Mouse (Mus musculus) E14TG2a.4 (cell line): ENCODE measurements around the gene Adam21.

Source experiments
- H3K27me3 ChIP-seq: 2 replicates; pipeline ENCODE4 v1.6.1; 2014; ENCODE audit warnings: low read length, control low read depth; ENCODE audit not compliant: insufficient read depth
- H3K36me3 ChIP-seq: 2 replicates; pipeline ENCODE4 v1.6.1; 2014; ENCODE audit warnings: low read length, control low read depth; ENCODE audit not compliant: insufficient read depth
- H3K4me1 ChIP-seq: replicated peaks from 2 replicates; pipeline ENCODE4 v1.6.1; 2014; ENCODE audit warnings: low read depth, low read length, control low read depth
- H3K4me3 ChIP-seq: replicated peaks from 2 replicates; pipeline ENCODE4 v1.5.1; 2014; ENCODE audit warnings: mild to moderate bottlenecking, low read length
- H3K9me3 ChIP-seq: 2 replicates; pipeline ENCODE4 v1.6.1; 2014; ENCODE audit warnings: low read length, control low read depth
- CTCF ChIP-seq: conservative IDR thresholded peaks from 2 replicates; pipeline ENCODE4 v1.5.1; 2014; ENCODE audit warnings: low read length
- NANOG ChIP-seq: IDR thresholded peaks from 2 replicates; pipeline ENCODE4 v1.6.1; 2014; ENCODE audit warnings: borderline replicate concordance, low read length, mixed read lengths
- POU5F1 ChIP-seq: IDR thresholded peaks from 2 replicates; pipeline ENCODE4 v1.6.1; 2014; ENCODE audit warnings: low read length, borderline replicate concordance

Adam21 gene

DNA sequence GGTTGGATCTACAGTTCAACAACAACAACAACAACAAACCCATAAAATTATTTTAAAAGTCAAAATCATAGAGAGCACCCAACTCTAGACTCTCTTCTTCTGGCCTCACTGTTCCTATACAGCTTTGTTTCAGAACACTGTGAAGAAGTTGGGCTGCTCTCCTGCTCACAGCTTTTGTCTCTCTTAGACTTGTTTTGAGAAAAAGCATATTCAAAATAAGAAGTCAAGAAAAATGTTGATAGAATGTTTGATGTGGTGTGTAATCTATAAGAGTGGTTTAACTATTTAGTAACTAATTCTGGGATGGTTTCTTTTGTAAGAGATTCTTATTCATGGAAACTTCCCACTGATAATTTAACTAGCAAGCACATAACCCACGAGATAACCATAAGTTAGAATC is at the start of gene Adam21:
Gene Adam21 (minus strand): TSS at position 101 of the 400 bp plus-strand sequence.
- no peaks in the 10 kb centered on the region for H3K27me3 ChIP-seq
- H3K9me3 ChIP-seq = peaks cover 82% of the 10 kb centered on the region
- peaks cover 42% of the 10 kb centered on the region for H3K36me3 ChIP-seq
- no peaks in the 10 kb centered on the region for H3K4me1 ChIP-seq
- TF ChIP-seq CTCF (no peak), NANOG (no peak), POU5F1 (no peak)
- H3K4me3 ChIP-seq = no peak within 1 kb of the TSS

DNA sequence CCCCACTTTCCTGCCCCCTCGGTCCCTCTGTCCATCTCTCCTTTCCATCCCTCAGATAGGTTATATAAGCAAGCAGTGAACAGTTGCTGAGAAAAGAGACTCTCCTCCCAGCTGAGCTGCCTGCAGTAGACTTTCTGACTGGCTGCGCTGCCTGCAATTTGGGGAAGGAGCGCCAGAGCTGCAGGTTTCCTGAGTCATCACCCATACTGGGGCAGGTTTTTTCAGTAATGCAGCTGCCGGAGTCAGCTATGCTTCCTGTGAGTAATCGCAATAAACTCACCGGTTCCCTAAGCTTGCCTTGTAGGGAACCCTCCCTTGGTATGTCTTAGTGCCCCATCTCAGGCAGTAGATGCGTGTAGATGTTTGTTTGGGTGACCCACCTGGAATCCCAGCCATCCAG is 48.7 kb upstream of the Adam21 start:
- Histone ChIP-seq H3K4me1 (no peaks in the 10 kb centered on the region), H3K36me3 (no peaks in the 10 kb centered on the region)
- TF ChIP-seq NANOG (no peak), CTCF (no peak), POU5F1 (no peak)

DNA sequence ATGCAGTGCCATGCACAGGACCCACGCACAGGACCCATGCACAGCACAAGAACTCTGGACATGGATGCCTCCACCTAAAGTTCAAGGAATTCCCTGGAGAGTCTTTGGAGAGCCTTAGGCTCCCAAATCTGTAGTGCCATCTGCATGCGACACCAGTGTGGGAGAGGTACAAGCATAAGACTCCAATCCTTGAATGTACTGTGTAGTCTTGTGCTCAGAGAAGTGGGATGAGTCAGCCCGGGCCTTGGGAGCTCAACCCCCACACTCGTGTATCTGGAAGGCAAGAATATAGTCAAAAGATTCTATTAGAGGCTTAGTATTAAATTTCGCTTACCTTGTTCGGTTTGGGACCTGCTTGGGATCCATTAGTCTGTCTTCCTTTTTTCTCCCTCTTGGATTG is 47.5 kb upstream of the Adam21 start:
- Histone ChIP-seq H3K36me3 (no peaks in the 10 kb centered on the region), H3K4me3 (no peak overlapping the region), H3K9me3 (no peaks in the 10 kb centered on the region), H3K4me1 (no peaks in the 10 kb centered on the region), H3K27me3 (peaks cover 21% of the 10 kb centered on the region)
- TF ChIP-seq CTCF (no peak), NANOG (no peak), POU5F1 (no peak)

More for the DNA sequence above, 48.7 kb upstream of the Adam21 start:
- Histone ChIP-seq H3K27me3 (peaks cover 18% of the 10 kb centered on the region), H3K4me3 (no peak overlapping the region), H3K9me3 (no peaks in the 10 kb centered on the region)

DNA sequence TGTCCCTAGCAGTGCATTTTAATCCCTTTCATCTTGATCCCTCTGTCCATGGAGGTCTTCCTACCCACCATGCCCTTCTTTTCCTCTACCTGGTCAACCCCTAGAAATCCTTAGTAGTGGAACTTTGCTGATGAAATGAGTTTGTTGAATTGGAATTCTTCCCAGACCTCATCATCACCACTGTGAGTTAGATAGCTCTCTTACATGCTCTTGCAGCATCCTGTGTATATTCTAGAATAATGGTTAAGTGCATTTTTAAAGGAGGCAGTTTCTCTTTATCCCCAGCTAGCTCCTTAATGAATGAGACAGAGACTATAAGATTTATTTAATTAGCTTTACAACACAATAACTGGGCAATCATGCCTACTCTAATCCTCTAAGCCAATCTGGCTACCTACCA is 41.2 kb upstream of the Adam21 start:
- TF ChIP-seq POU5F1 (no peak), NANOG (no peak), CTCF (no peak)
- Histone ChIP-seq H3K27me3 (peaks cover 8% of the 10 kb centered on the region; the same call in 1 of the 2 replicates), H3K4me3 (no peak overlapping the region), H3K4me1 (no peaks in the 10 kb centered on the region), H3K36me3 (no peaks in the 10 kb centered on the region), H3K9me3 (peaks cover 10% of the 10 kb centered on the region)

DNA sequence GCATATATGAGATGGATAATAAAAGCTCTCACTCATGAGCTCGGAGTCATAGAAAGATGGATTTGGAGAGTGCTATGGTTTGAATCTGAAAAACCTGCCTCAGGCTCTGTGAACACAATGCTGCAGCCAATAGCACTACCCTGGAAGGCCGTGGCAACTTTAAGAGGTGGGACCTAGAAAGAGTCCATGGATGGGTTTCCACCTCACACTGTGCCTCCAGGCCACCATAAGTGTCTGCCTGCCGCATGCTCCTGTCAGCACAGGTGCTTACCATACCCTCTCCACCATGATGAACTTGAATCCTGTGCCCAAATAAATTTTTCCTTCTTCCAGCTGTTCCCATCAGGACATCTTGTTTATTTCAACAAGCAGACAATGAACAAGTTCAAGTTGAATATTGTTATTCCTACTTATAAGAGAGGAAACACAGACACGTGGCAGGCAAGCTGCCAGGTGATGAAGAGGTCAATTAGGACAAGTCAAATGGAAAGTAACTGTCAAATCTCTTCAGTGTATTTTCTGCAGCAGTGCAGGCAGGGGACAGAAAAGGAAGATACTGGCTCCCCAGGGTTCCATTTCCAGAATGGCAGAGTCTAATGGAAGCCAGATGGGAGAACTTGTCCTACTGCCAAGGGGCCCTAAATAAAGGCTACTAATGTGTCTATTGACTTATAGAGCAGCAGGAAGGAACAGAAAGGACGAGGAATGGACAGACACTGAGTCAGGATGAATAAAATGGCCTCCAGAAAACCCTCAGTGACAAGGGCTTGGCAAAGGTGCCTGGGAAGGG is 36.9 kb upstream of the Adam21 start:
- Histone ChIP-seq H3K36me3 (no peaks in the 10 kb centered on the region), H3K4me3 (no peak overlapping the region), H3K27me3 (no peaks in the 10 kb centered on the region; the same call in 1 of the 2 replicates), H3K9me3 (peaks cover 10% of the 10 kb centered on the region), H3K4me1 (no peaks in the 10 kb centered on the region)
- TF ChIP-seq CTCF (no peak), NANOG (no peak), POU5F1 (no peak)

DNA sequence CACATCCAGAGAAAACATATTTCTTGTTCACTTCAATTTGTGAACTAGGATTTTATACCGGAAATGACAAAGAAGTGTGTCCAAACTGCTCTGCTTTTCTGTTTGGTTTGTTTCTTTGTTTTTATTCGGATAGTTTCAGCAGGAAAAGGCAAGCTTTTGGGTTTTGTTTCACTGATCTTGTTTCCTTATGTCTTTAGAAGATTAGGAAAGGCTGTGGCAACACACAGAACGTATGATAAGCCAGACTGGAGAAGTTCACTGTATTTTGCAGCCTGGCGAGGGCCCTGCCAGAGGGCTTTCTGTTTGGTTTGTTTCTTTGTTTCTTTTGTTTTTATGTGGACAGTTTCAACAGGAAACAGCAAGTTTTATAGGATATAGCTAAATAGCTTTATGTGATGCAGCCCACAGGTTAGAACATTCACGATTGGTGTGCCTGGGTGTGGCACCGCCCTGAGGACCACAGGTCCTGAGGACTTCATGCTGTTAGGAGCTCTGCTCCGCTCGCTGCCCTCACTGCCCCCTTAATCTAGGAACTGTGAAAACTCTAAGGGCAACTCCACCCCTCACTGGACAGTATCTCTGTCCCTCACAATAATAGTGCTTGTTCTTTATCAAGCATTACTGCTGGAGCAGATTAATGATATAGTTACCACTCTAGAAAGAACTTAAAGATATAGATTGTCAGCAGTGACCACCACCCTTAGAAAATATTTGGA is 28.4 kb upstream of the Adam21 start:
- no peaks in the 10 kb centered on the region; the same call in 1 of the 2 replicates for H3K27me3 ChIP-seq

DNA sequence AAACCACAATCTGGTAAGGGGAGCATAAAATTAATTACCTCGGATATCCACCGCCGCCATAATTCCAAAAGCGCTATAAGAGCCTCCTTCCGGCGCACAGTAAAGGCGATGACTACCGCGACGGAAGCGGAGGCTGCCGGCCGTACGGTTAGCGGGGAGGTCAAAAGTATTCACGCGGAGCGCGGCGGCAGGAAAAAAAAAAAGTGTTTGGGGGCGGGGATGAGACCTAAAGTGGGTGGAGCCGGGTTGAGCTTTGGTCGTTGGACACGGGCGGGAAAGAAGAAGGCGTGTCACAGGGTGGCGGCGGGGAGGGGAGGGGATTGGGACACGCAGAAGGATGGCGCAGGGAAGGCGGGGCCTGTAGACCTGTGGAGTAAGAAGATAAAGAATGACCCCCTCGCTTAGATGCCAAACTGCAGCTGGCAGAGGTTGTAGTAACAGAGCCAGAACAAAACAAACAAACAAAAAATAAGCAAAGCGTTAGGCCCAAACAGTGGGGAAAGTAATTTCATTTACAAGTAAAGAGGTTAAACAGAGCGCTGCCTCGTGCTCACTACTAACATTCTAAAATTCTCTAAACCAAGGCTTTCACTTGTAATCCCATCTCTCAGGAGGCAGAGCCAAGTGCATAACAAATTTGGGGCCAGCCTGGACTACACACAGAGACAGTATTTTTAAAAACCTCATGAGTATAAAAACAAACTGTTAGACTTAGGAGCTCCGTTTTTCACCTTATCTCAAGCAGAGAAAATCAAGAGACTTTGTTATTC is 26.8 kb upstream of the Adam21 start, which contains the start of gene Med6:
Gene Med6 (minus strand): TSS at position 107 of the 770 bp plus-strand sequence.
- Histone ChIP-seq H3K27me3 (no peaks in the 10 kb centered on the region), H3K9me3 (peaks cover 16% of the 10 kb centered on the region), H3K4me1 (peaks cover 11% of the 10 kb centered on the region), H3K36me3 (peaks cover 14% of the 10 kb centered on the region), H3K4me3 (peak within 1 kb of the TSS; percentile 99)
- TF ChIP-seq CTCF = no peak
- TF ChIP-seq POU5F1 = no peak
- TF ChIP-seq NANOG = no peak

More for the DNA sequence above, 28.4 kb upstream of the Adam21 start:
- no peak for TF ChIP-seq POU5F1
- TF ChIP-seq NANOG = no peak
- TF ChIP-seq CTCF = no peak
- Histone ChIP-seq H3K36me3 (no peaks in the 10 kb centered on the region), H3K4me1 (peaks cover 11% of the 10 kb centered on the region), H3K4me3 (no peak overlapping the region), H3K9me3 (0 out of 2 replicates have a peak, but pooled peaks cover 3% of the 10 kb centered on the region)

DNA sequence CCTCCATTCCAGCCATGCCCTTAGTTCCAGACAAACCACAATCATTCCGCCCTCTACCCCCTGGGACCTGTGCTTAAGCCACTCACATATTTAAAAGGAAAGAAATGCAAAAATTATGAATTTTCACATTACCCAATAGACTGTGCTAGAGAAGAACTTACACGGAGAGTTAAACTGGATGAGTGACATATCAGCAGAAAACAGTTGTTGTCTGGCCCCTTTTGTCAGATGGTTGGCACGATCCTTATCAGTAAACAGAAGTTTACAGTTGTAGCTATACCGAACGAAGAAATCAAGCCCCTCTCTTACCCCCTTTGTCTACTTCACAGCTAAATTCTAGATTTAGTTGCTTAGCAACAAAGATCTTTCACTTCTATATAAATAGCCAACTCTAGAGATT is 343 bp downstream of the Adam21 start:
- Histone ChIP-seq H3K4me1 (no peaks in the 10 kb centered on the region), H3K9me3 (peaks cover 86% of the 10 kb centered on the region), H3K27me3 (no peaks in the 10 kb centered on the region), H3K36me3 (peaks cover 38% of the 10 kb centered on the region), H3K4me3 (no peak overlapping the region)
- TF ChIP-seq POU5F1 (no peak), NANOG (no peak), CTCF (no peak)
